Mouse (Mus musculus): ENCODE measurements around the gene Slc39a13. TPM values are rescaled to one million over a fixed set of nuclear protein-coding genes. Genes with fewer than 3 reads are reported as not detected.

Gene Slc39a13
- polyA plus RNA-seq, 1 experiment from 2014 or later, result 18.9 TPM

- Histone ChIP-seq H3K4me1 (ENCODE audit: control insufficient read depth, insufficient read depth, low read length) (peaks cover 18% of the 10 kb centered on the region), H3K4me3 (ENCODE audit: low read depth, low read length) (no peak overlapping the region), H3K9ac (ENCODE audit: low read length) (no peak overlapping the region), H3K36me3 (ENCODE audit: control insufficient read depth, insufficient read depth, low read length) (no peaks in the 10 kb centered on the region), H3K27ac (ENCODE audit: low read depth, low read length) (no peak overlapping the region), H3K27me3 (ENCODE audit: control insufficient read depth, insufficient read depth, low read length) (no peaks in the 10 kb centered on the region), H3K4me2 (no peak overlapping the region), H3K9me3 (ENCODE audit: control insufficient read depth, low read length) (no peaks in the 10 kb centered on the region)
- no peak for DNase-seq (ENCODE audit: low spot score, missing footprints)
- WGBS, result 29% methylated on average over 1 of the region's 1 CpGs
- no peak for ATAC-seq (ENCODE audit: low FRiP score)
Measured at GRCm38 (mm10) chr2:91072092-91072491, 1.9 kb upstream of the Slc39a13 start.

- Histone ChIP-seq H3K36me3 (ENCODE audit: control insufficient read depth, insufficient read depth, low read length) (no peaks in the 10 kb centered on the region), H3K9ac (ENCODE audit: low read length) (peak overlapping the region; percentile 78), H3K27me3 (ENCODE audit: control insufficient read depth, insufficient read depth, low read length) (no peaks in the 10 kb centered on the region), H3K4me2 (peak overlapping the region; percentile 65), H3K4me3 (ENCODE audit: low read depth, low read length) (peak overlapping the region; percentile 66), H3K4me1 (ENCODE audit: control insufficient read depth, insufficient read depth, low read length) (peaks cover 18% of the 10 kb centered on the region), H3K27ac (ENCODE audit: low read depth, low read length) (peak overlapping the region; percentile 60), H3K9me3 (ENCODE audit: control insufficient read depth, low read length) (no peaks in the 10 kb centered on the region)
- DNase-seq (ENCODE audit: low spot score, missing footprints) (no peak), ATAC-seq (ENCODE audit: low FRiP score) (peak; percentile 10; the same call in 1 of the 2 replicates)
- 84% methylated on average over 10 of the region's 10 CpGs for WGBS
Measured at GRCm38 (mm10) chr2:91071059-91071458, 842 bp upstream of the Slc39a13 start.

GRCm38 (mm10) chr2:91069306-91070000 lies 764 bp downstream of the Slc39a13 start:
- DNase-seq (ENCODE audit: low spot score, missing footprints) (no peak), ATAC-seq (ENCODE audit: low FRiP score) (peak; percentile 26)

GRCm38 (mm10) chr2:91068872-91069165 lies 1.4 kb downstream of the Slc39a13 start:
- 52% methylated on average over 6 of the region's 6 CpGs for WGBS
- no peaks in the 10 kb centered on the region for H3K9me3 ChIP-seq (ENCODE audit: control insufficient read depth, low read length)
- H3K9ac ChIP-seq (ENCODE audit: low read length), result no peak overlapping the region
- 0 out of 2 replicates have a peak overlapping the region, but pooled peaks have one; percentile 5 for H3K4me3 ChIP-seq (ENCODE audit: low read depth, low read length)
- no peak overlapping the region for H3K4me2 ChIP-seq
- ATAC-seq (ENCODE audit: low FRiP score) (no peak), DNase-seq (ENCODE audit: low spot score, missing footprints) (no peak)
- peaks cover 18% of the 10 kb centered on the region for H3K4me1 ChIP-seq (ENCODE audit: control insufficient read depth, insufficient read depth, low read length)
- no peak overlapping the region for H3K27ac ChIP-seq (ENCODE audit: low read depth, low read length)
- no peaks in the 10 kb centered on the region; the same call in 1 of the 2 replicates for H3K36me3 ChIP-seq (ENCODE audit: control insufficient read depth, insufficient read depth, low read length)
- no peaks in the 10 kb centered on the region for H3K27me3 ChIP-seq (ENCODE audit: control insufficient read depth, insufficient read depth, low read length)

More at GRCm38 (mm10) chr2:91069306-91070000, 764 bp downstream of the Slc39a13 start:
- 12% methylated on average over 14 of the region's 14 CpGs for WGBS
- Histone ChIP-seq H3K36me3 (ENCODE audit: control insufficient read depth, insufficient read depth, low read length) (no peaks in the 10 kb centered on the region; the same call in 1 of the 2 replicates), H3K9me3 (ENCODE audit: control insufficient read depth, low read length) (no peaks in the 10 kb centered on the region), H3K27me3 (ENCODE audit: control insufficient read depth, insufficient read depth, low read length) (no peaks in the 10 kb centered on the region), H3K27ac (ENCODE audit: low read depth, low read length) (peak overlapping the region; percentile 60; the same call in 1 of the 2 replicates), H3K4me1 (ENCODE audit: control insufficient read depth, insufficient read depth, low read length) (peaks cover 18% of the 10 kb centered on the region), H3K4me3 (ENCODE audit: low read depth, low read length) (peak overlapping the region; percentile 66), H3K4me2 (peak overlapping the region; percentile 65), H3K9ac (ENCODE audit: low read length) (peak overlapping the region; percentile 78)

GRCm38 (mm10) chr2:91068162-91068871 lies 1.9 kb downstream of the Slc39a13 start:
- Histone ChIP-seq H3K27ac (ENCODE audit: low read depth, low read length) (no peak overlapping the region), H3K4me3 (ENCODE audit: low read depth, low read length) (0 out of 2 replicates have a peak overlapping the region, but pooled peaks have one; percentile 5), H3K27me3 (ENCODE audit: control insufficient read depth, insufficient read depth, low read length) (no peaks in the 10 kb centered on the region), H3K9ac (ENCODE audit: low read length) (no peak overlapping the region), H3K36me3 (ENCODE audit: control insufficient read depth, insufficient read depth, low read length) (peaks cover under 1% of the 10 kb centered on the region), H3K9me3 (ENCODE audit: control insufficient read depth, low read length) (no peaks in the 10 kb centered on the region), H3K4me1 (ENCODE audit: control insufficient read depth, insufficient read depth, low read length) (peaks cover 18% of the 10 kb centered on the region), H3K4me2 (no peak overlapping the region)
- WGBS, result 57% methylated on average over 13 of the region's 13 CpGs
- no peak for DNase-seq (ENCODE audit: low spot score, missing footprints)
- ATAC-seq (ENCODE audit: low FRiP score), result no peak

GRCm38 (mm10) chr2:91066455-91066854 lies 3.8 kb downstream of the Slc39a13 start:
- ATAC-seq (ENCODE audit: low FRiP score) (no peak), DNase-seq (ENCODE audit: low spot score, missing footprints) (no peak)
- H3K36me3 ChIP-seq (ENCODE audit: control insufficient read depth, insufficient read depth, low read length), result peaks cover 9% of the 10 kb centered on the region
- no peaks in the 10 kb centered on the region for H3K27me3 ChIP-seq (ENCODE audit: control insufficient read depth, insufficient read depth, low read length)
- no peak overlapping the region for H3K27ac ChIP-seq (ENCODE audit: low read depth, low read length)
- no peak overlapping the region for H3K4me2 ChIP-seq
- H3K4me1 ChIP-seq (ENCODE audit: control insufficient read depth, insufficient read depth, low read length), result peaks cover 18% of the 10 kb centered on the region
- no peak overlapping the region for H3K9ac ChIP-seq (ENCODE audit: low read length)
- no peak overlapping the region for H3K4me3 ChIP-seq (ENCODE audit: low read depth, low read length)
- 92% methylated on average over 3 of the region's 3 CpGs for WGBS
- no peaks in the 10 kb centered on the region for H3K9me3 ChIP-seq (ENCODE audit: control insufficient read depth, low read length)

- no peak for DNase-seq (ENCODE audit: low spot score, missing footprints)
- no peak for ATAC-seq (ENCODE audit: low FRiP score)
- 57% methylated on average over 3 of the region's 3 CpGs for WGBS
- Histone ChIP-seq H3K4me2 (no peak overlapping the region), H3K9ac (ENCODE audit: low read length) (no peak overlapping the region), H3K27me3 (ENCODE audit: control insufficient read depth, insufficient read depth, low read length) (no peaks in the 10 kb centered on the region), H3K4me3 (ENCODE audit: low read depth, low read length) (no peak overlapping the region), H3K9me3 (ENCODE audit: control insufficient read depth, low read length) (no peaks in the 10 kb centered on the region), H3K4me1 (ENCODE audit: control insufficient read depth, insufficient read depth, low read length) (peaks cover 11% of the 10 kb centered on the region), H3K27ac (ENCODE audit: low read depth, low read length) (no peak overlapping the region), H3K36me3 (ENCODE audit: control insufficient read depth, insufficient read depth, low read length) (peaks cover 9% of the 10 kb centered on the region)
Measured at GRCm38 (mm10) chr2:91065544-91065943, 4.7 kb downstream of the Slc39a13 start.

- Histone ChIP-seq H3K4me1 (ENCODE audit: control insufficient read depth, insufficient read depth, low read length) (peaks cover 6% of the 10 kb centered on the region), H3K27me3 (ENCODE audit: control insufficient read depth, insufficient read depth, low read length) (no peaks in the 10 kb centered on the region), H3K36me3 (ENCODE audit: control insufficient read depth, insufficient read depth, low read length) (peaks cover 12% of the 10 kb centered on the region), H3K9ac (ENCODE audit: low read length) (no peak overlapping the region), H3K9me3 (ENCODE audit: control insufficient read depth, low read length) (no peaks in the 10 kb centered on the region), H3K4me2 (no peak overlapping the region), H3K27ac (ENCODE audit: low read depth, low read length) (no peak overlapping the region), H3K4me3 (ENCODE audit: low read depth, low read length) (no peak overlapping the region)
- 83% methylated on average over 6 of the region's 6 CpGs for WGBS
- DNase-seq (ENCODE audit: low spot score, missing footprints), result no peak
- no peak for ATAC-seq (ENCODE audit: low FRiP score)
Measured at GRCm38 (mm10) chr2:91064211-91064610, 6.0 kb downstream of the Slc39a13 start.
